Mouse (Mus musculus) forebrain, embryonic 16.5 days (tissue): ENCODE data around the gene Tnxb. TPM values are rescaled to one million over a fixed set of nuclear protein-coding genes. Genes with fewer than 3 reads are reported as not detected.

Experiments used
- ATAC-seq: fragments of 200-750 bp; cut with Nextera tagmentation; 2 replicates; pipeline ENCODE4 v1.8.0; 2017; ENCODE audit warnings: mild to moderate bottlenecking, moderate library complexity
- H3K27ac ChIP-seq: fragments of 300-500 bp; sonication (generic); 2 replicates; pipeline ENCODE4 v1.5.1; 2014; ENCODE audit warnings: low read length, control low read depth
- H3K27me3 ChIP-seq: fragments of 300-500 bp; sonication (generic); replicated peaks from 2 replicates; pipeline ENCODE4 v1.6.1; 2014; ENCODE audit warnings: low read length; ENCODE audit not compliant: control insufficient read depth, insufficient read depth
- H3K36me3 ChIP-seq: fragments of 300-500 bp; sonication (generic); 2 replicates; pipeline ENCODE4 v1.6.1; 2014; ENCODE audit not compliant: control insufficient read depth, insufficient read depth
- H3K4me1 ChIP-seq: fragments of 300-500 bp; sonication (generic); replicated peaks from 2 replicates; pipeline ENCODE4 v1.6.1; 2014; ENCODE audit warnings: low read length; ENCODE audit not compliant: control insufficient read depth, insufficient read depth
- H3K4me2 ChIP-seq: fragments of 300-500 bp; sonication (generic); 2 replicates; pipeline ENCODE4 v1.6.1; 2014; ENCODE audit warnings: mild to moderate bottlenecking, low read length, control low read depth
- H3K4me3 ChIP-seq: fragments of 300-500 bp; sonication (generic); replicated peaks from 2 replicates; pipeline ENCODE4 v1.5.1; 2014; ENCODE audit warnings: mild to moderate bottlenecking, low read length, control low read depth
- H3K9ac ChIP-seq: fragments of 300-500 bp; sonication (generic); replicated peaks from 2 replicates; pipeline ENCODE4 v1.6.1; 2014; ENCODE audit warnings: low read depth, low read length, control low read depth
- H3K9me3 ChIP-seq: fragments of 300-500 bp; sonication (generic); 2 replicates; pipeline ENCODE4 v1.6.1; 2016; ENCODE audit warnings: low read length; ENCODE audit not compliant: control insufficient read depth
- WGBS: fragments of 180-500 bp; shearing (Covaris S2); extraction: QIAGEN DNeasy Blood & Tissue Kit; methylation state at CpG from one replicate; pipeline ENCODE4 v1.1.7; 2014; 5-methylcytosine and 5-hydroxymethylcytosine counted together
- polyA plus RNA-seq: library from polyadenylated mRNA; unstranded; fragments of >200 nt; fragmentation: Nextera tagmentation; extraction: Ambion mirVana; gene quantifications from 2 replicates; pipeline ENCODE4 v1.2.1, GENCODE M21; 2015

Gene Tnxb
- polyA plus RNA-seq, 1 experiment from 2014 or later: 0.08 TPM

DNA sequence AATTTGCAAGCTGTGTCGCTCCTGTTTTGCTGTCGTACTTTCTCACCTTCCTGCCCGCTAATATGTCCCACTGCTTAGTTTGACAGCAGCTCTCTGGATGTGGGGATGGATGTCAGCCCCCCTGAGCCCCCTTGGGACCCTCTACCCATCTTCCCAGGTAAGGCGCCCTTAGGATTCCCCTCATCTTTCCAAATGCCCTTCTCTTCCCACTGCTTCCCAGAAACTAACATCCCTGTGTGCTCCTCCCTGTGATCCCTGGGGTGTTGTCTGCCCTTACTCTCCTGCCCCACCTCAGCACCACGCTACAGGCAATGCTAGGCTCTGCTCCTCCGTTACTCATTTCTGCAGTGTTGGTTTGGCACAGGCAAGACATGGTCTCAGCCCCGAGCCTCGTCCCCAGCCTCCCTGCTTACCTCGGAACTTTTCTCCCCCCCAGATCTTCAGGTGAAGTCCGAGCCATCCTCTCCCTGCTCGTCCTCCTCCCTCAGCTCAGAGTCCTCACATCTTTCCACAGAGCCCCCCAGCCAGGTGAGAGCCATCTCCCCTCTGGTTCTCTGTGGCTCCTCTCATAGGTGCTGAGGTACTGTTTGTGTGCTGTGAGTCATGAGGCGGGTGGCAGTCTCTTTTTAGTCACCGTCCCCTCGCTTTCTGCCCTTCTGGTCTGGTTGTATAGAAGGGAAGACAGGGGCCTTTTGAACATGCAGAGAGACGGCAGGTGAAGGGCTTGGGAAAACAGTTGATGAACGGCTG is 22.0 kb upstream of the Tnxb start:
- Histone ChIP-seq H3K27ac (no peak overlapping the region), H3K27me3 (no peaks in the 10 kb centered on the region), H3K4me2 (peak overlapping the region; percentile 70), H3K9me3 (no peaks in the 10 kb centered on the region), H3K4me1 (peaks cover 26% of the 10 kb centered on the region), H3K4me3 (no peak overlapping the region), H3K36me3 (peaks cover 13% of the 10 kb centered on the region), H3K9ac (no peak overlapping the region)
- ATAC-seq: no peak
- 83% methylated on average over 16 of the region's 16 CpGs for WGBS

DNA sequence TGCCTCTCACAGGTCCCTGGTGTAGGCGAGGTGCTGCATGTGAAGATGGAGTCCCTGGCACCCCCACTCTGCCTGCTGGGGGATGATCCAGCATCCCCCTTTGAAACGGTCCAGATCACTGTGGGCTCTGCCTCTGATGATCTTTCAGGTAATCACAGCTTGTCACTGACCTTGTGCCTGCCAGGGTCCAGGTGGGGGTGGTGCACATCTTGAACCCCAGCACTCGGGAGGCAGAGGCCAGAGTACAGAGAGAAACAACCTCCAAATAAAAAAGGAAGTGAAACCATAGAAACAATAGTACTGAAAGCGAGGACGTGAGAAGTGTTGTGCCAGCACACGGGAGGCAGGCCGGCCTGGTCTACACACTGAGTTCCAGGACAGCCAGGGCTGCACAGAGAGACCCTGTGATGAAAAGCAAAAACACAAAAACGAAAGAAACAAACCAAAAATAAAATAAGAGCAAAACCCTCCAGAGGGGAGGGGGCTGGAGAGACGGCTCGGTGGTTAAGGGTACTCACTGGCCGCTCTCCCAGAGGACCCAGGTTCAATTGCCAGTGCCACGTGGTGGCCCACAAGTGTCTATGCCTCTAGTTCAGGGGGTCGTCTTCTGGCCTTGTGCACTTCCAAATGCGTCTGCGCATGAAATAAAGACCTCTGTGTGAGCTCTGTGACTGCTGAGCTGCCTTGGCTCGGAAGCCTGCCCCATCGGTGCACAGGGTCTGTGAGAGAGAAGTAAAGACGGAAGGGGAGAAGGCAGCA is 21.1 kb upstream of the Tnxb start:
- Histone ChIP-seq H3K9ac (no peak overlapping the region), H3K27ac (no peak overlapping the region), H3K4me2 (no peak overlapping the region), H3K4me1 (peaks cover 26% of the 10 kb centered on the region), H3K36me3 (peaks cover 18% of the 10 kb centered on the region), H3K27me3 (no peaks in the 10 kb centered on the region), H3K9me3 (no peaks in the 10 kb centered on the region), H3K4me3 (no peak overlapping the region)
- no peak for ATAC-seq
- WGBS: 89% methylated on average over 18 of the region's 18 CpGs

DNA sequence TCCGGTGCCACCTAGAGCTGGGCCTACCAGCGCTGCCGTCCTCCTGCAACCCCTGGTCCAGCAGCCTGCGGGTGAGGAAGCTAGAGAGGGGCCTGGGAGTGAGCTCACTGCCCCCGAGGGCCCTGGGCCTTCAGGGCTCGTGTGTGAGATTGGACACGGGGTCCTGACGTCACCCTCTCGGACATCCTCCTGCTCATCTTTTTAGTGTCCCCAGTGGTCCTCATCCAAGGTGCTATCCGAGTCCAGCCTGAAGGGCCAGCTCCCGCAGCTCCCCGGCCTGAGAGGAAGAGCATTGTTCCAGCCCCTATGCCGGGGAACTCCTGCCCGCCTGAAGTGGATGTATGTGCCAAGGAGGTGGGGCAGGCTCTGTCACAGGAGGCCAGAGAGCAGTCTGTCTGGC is 19.6 kb upstream of the Tnxb start:
- Histone ChIP-seq H3K9ac (no peak overlapping the region), H3K4me1 (peaks cover 18% of the 10 kb centered on the region), H3K4me2 (no peak overlapping the region), H3K36me3 (peaks cover 20% of the 10 kb centered on the region), H3K4me3 (no peak overlapping the region), H3K9me3 (no peaks in the 10 kb centered on the region), H3K27ac (no peak overlapping the region), H3K27me3 (no peaks in the 10 kb centered on the region)
- WGBS: 92% methylated on average over 14 of the region's 14 CpGs
- ATAC-seq: no peak

DNA sequence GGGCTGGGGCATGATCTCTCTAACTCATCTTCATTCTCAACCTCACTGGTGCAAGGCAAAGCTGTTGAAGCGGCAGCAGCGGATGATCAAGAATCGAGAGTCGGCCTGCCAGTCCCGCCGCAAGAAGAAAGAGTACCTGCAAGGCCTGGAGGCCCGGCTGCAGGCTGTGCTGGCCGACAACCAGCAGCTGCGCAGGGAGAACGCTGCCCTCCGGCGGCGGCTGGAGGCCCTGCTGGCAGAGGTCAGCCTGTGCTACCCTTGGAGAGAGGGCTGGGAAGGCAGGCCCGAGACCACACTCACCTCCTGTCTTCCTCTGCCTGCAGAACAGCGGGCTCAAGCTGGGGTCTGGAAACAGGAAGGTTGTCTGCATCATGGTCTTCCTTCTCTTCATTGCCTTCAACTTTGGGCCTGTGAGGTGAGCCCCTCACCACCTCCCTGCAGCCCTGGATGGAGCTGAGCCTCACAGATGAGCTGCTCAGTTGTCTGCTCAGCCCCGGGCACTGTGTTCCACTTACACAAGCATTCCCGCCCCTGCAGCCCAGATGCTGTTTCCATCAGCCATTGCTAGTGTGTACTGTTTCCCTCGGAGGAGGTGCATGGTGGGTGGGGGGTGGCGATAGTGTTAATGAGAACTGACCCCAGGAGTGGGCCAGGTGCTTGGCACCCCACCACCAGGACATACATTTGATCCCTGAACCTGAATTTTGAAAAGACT is 18.7 kb upstream of the Tnxb start:
- no peak overlapping the region for H3K9ac ChIP-seq
- peaks cover 20% of the 10 kb centered on the region for H3K36me3 ChIP-seq
- 41% methylated on average over 19 of the region's 19 CpGs for WGBS
- no peaks in the 10 kb centered on the region for H3K9me3 ChIP-seq
- H3K27ac ChIP-seq: no peak overlapping the region
- no peak for ATAC-seq
- H3K27me3 ChIP-seq: no peaks in the 10 kb centered on the region
- peaks cover 11% of the 10 kb centered on the region for H3K4me1 ChIP-seq
- no peak overlapping the region for H3K4me3 ChIP-seq
- H3K4me2 ChIP-seq: no peak overlapping the region

DNA sequence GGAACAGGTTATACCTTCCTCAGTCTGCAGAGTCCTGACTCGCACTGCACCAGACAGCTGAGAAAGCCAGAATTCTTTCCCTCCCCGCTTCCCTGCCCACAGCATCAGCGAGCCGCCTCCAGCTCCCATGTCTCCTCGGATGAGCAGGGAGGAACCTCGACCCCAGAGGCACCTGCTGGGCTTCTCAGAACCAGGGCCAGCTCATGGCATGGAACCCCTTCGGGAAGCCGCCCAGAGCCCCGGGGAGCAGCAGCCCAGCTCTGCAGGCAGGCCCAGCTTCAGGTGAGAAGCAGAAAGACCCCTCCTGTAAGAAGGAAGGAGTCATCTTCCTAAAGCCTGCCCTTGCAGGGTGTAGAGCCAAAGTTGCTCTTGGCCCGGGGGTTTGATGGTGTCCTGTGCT is 17.8 kb upstream of the Tnxb start:
- peaks cover 20% of the 10 kb centered on the region for H3K36me3 ChIP-seq
- H3K4me2 ChIP-seq: no peak overlapping the region
- no peak overlapping the region for H3K27ac ChIP-seq
- H3K27me3 ChIP-seq: no peaks in the 10 kb centered on the region
- H3K4me3 ChIP-seq: no peak overlapping the region
- H3K4me1 ChIP-seq: peaks cover 10% of the 10 kb centered on the region
- H3K9ac ChIP-seq: no peak overlapping the region
- H3K9me3 ChIP-seq: no peaks in the 10 kb centered on the region
- 91% methylated on average over 10 of the region's 10 CpGs for WGBS
- ATAC-seq: no peak

- H3K9ac ChIP-seq: no peak overlapping the region
- H3K27ac ChIP-seq: no peak overlapping the region
- no peak overlapping the region for H3K4me2 ChIP-seq
- 95% methylated on average over 8 of the region's 8 CpGs for WGBS
- no peak for ATAC-seq
- H3K36me3 ChIP-seq: peaks cover 20% of the 10 kb centered on the region
- no peaks in the 10 kb centered on the region for H3K27me3 ChIP-seq
- H3K9me3 ChIP-seq: no peaks in the 10 kb centered on the region
- peaks cover 6% of the 10 kb centered on the region for H3K4me1 ChIP-seq
- no peak overlapping the region for H3K4me3 ChIP-seq
Observed at GRCm38 (mm10) chr17:34652985-34653384, 17.4 kb upstream of the Tnxb start.

DNA sequence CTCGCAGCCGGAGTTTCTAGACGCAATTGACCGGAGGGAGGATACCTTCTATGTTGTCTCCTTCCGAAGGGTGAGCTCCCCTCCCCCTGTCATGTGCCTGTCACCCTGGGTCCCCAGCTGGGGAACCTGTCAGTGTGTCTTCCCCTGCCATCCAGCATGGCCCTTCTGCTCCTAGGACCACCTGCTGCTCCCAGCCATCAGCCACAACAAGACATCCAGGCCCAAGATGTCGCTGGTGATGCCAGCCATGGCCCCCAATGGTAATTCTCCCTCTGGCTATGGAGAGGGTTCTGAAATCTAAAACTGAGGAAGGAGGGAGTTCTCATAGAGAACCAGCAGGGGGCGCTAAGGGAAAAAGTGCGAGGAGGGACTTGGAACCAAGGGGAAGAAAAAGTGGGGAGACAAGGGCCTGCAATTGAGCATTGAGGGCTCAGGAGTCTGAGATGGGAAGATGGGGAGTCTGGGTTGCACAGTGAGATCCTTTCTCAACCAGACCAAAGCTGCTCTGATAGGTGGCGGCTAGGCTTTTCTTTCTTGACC is 16.5 kb upstream of the Tnxb start:
- ATAC-seq: no peak
- WGBS: 68% methylated on average over 9 of the region's 9 CpGs
- Histone ChIP-seq H3K4me2 (no peak overlapping the region), H3K36me3 (peaks cover 20% of the 10 kb centered on the region), H3K27ac (no peak overlapping the region), H3K4me3 (no peak overlapping the region), H3K9ac (no peak overlapping the region), H3K9me3 (no peaks in the 10 kb centered on the region), H3K4me1 (no peaks in the 10 kb centered on the region), H3K27me3 (no peaks in the 10 kb centered on the region)

DNA sequence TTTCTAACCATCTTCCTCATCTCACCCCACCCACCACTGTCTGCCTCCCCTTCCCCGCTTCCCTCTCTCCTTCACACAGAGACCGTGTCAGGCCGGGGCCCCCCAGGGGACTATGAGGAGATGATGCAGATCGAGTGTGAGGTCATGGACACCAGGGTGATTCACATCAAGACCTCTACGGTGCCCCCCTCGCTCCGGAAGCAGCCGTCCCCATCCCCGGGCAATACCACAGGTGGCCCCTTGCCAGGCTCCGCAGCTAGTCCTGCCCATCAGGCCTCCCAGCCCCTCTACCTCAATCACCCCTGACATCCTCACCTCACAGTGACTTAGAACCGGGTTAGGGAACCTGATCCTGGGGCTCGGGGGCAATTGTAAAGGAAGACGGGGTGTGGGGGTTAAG is 15.9 kb upstream of the Tnxb start:
- Histone ChIP-seq H3K27ac (no peak overlapping the region), H3K36me3 (peaks cover 20% of the 10 kb centered on the region), H3K9me3 (no peaks in the 10 kb centered on the region), H3K4me3 (no peak overlapping the region), H3K9ac (no peak overlapping the region), H3K27me3 (peaks cover 3% of the 10 kb centered on the region; the same call in 1 of the 2 replicates), H3K4me1 (no peaks in the 10 kb centered on the region), H3K4me2 (no peak overlapping the region)
- ATAC-seq: no peak
- 97% methylated on average over 13 of the region's 13 CpGs for WGBS

- ATAC-seq: no peak
- peaks cover 9% of the 10 kb centered on the region for H3K27me3 ChIP-seq
- no peak overlapping the region for H3K9ac ChIP-seq
- peaks cover 20% of the 10 kb centered on the region for H3K36me3 ChIP-seq
- no peaks in the 10 kb centered on the region for H3K4me1 ChIP-seq
- no peaks in the 10 kb centered on the region for H3K9me3 ChIP-seq
- no peak overlapping the region for H3K27ac ChIP-seq
- no peak overlapping the region for H3K4me2 ChIP-seq
- WGBS: 96% methylated on average over 5 of the region's 7 CpGs
- H3K4me3 ChIP-seq: no peak overlapping the region
Observed at GRCm38 (mm10) chr17:34655160-34655559, 15.2 kb upstream of the Tnxb start.
